Mouse (Mus musculus) cortical plate, adult 2 months (tissue): ENCODE measurements around the gene Dusp7. TPM values are rescaled to one million over a fixed set of nuclear protein-coding genes. Genes with fewer than 3 reads are reported as not detected.

Experiments used
- H3K27ac ChIP-seq: fragments of 200-500 bp; 2 replicates; pipeline ENCODE4 v1.5.1; 2012; ENCODE audit warnings: low read length, control low read depth, inconsistent platforms; ENCODE audit not compliant: insufficient read depth
- H3K4me1 ChIP-seq: fragments of 200-500 bp; 2 replicates; pipeline ENCODE4 v1.6.1; 2011; ENCODE audit warnings: low read length; ENCODE audit not compliant: control insufficient read depth, insufficient read depth
- H3K4me3 ChIP-seq: fragments of 200-500 bp; 2 replicates; pipeline ENCODE4 v1.5.1; 2011; ENCODE audit warnings: mild to moderate bottlenecking, low read length, control low read depth; ENCODE audit not compliant: insufficient read depth
- CTCF ChIP-seq: fragments of 200-500 bp; IDR thresholded peaks from 2 replicates; pipeline ENCODE4 v1.5.1; 2011; ENCODE audit warnings: mild to moderate bottlenecking, control low read depth, low read length; ENCODE audit not compliant: insufficient read depth; ENCODE audit errors: extremely low read depth
- POLR2A ChIP-seq: fragments of 200-500 bp; IDR thresholded peaks from 2 replicates; pipeline ENCODE4 v1.6.1; 2011; ENCODE audit warnings: mild to moderate bottlenecking, low read length, control low read depth; ENCODE audit not compliant: insufficient read depth; ENCODE audit errors: extremely low read depth
- polyA plus RNA-seq: library from polyadenylated mRNA; depleted of rRNA; stranded (reverse); fragments of >200 nt; gene quantifications from 2 replicates; pipeline ENCODE4 v1.2.3, GENCODE M21; 2012; rRNA removed

Dusp7 gene
- polyA plus RNA-seq, 1 experiment: 128 TPM

GRCm38 (mm10) chr9:106412210-106412609 is 43.8 kb downstream of the Dusp7 start:
- Histone ChIP-seq H3K4me1 (peaks cover 5% of the 10 kb centered on the region), H3K27ac (no peak overlapping the region), H3K4me3 (no peak overlapping the region)
- TF ChIP-seq CTCF: no peak
- TF ChIP-seq POLR2A: no peak

DNA sequence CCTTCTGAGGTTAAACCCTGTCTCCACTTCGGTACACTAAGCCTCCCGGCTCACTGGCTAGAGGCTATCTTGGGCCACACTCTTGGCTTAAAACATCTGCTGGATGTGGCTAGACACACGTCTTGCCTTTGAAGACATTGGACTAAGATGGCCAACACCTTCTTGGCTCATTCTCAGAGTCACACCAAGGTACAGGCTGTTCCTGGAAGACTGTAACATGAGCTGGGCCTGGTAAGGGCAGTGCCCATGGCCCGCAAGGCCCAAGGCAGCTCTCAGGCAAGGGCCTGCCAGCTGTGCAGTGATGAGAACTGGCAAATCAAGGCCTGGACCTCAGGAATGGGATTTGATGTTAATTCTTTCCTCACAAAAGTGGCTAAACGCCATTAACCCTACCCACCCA is 45.2 kb downstream of the Dusp7 start:
- H3K4me3 ChIP-seq: no peak overlapping the region
- H3K27ac ChIP-seq: no peak overlapping the region
- TF ChIP-seq CTCF: no peak
- no peak for TF ChIP-seq POLR2A
- peaks cover 8% of the 10 kb centered on the region for H3K4me1 ChIP-seq

- no peak overlapping the region for H3K4me3 ChIP-seq
- peaks cover 9% of the 10 kb centered on the region for H3K4me1 ChIP-seq
- no peak for TF ChIP-seq POLR2A
- TF ChIP-seq CTCF: no peak
- peak overlapping the region; percentile 47 for H3K27ac ChIP-seq
Observed at GRCm38 (mm10) chr9:106416826-106417225, 48.4 kb downstream of the Dusp7 start.

DNA sequence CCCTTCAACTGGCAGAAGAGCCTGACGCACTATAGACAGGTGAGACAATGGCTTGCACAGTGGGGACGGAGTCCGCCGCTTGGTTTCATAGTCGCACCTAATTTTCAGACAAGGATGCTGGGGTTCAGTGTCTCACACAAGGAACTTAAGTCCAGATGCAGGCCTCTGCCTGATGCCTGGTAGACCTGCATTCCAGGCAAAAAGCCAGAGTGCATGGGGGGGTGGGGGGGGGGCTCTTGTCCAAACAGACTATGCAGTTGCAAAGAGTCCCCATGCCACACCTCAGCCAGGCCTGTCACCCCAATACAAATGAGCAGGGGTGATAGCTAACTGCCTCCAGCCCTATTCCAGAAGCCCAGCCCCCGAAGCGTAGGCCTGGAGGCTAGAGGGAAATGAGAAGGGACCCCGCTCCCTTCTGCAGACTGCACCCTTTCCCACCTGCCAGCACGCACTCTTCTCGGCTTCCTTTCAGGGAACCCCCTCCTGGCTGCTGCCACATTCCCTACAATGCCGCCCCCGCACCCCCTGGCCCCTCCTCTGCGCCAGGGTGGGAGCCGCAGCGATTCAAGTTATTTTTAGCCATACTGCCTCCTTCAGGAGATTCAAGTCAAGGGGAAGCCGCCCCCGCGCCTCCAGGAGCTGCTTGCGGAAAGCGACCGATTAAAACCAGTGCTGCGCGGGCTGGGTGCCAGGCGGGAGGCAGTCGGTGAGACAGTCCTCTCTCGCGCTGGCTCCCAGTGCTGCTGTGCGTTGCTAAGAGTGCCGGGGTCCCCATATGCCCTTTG is 49.6 kb downstream of the Dusp7 start:
- TF ChIP-seq POLR2A: peak; percentile 23; the same call in 1 of the 2 replicates
- no peak for TF ChIP-seq CTCF
- Histone ChIP-seq H3K4me3 (no peak overlapping the region), H3K4me1 (peaks cover 9% of the 10 kb centered on the region), H3K27ac (0 out of 2 replicates have a peak overlapping the region, but pooled peaks have one; percentile 47)

DNA sequence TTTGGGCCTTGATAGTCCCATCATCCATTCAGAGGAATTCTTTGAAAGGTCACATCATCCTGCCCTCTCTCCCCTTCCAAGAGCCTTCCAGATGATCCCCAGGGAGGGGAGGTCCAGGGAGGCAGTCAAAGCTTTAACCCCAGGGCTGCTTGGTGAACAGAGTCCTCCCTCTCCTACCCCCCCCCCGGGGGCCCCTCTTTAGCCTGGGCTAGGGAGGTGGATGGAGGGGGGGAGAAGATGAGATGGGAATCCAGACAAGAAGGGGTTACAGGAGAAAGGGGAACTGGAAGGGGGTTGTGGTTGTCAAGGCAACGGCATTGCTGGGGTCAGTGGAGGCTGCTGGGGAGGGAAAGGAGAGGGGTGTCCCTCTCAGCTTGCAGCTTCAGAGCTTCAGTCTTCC is 52.2 kb downstream of the Dusp7 start:
- peaks cover 9% of the 10 kb centered on the region for H3K4me1 ChIP-seq
- TF ChIP-seq POLR2A (no peak), CTCF (no peak)
- no peak overlapping the region for H3K4me3 ChIP-seq
- H3K27ac ChIP-seq: no peak overlapping the region

GRCm38 (mm10) chr9:106421033-106421864 is 52.8 kb downstream of the Dusp7 start:
- no peak overlapping the region for H3K4me3 ChIP-seq
- TF ChIP-seq POLR2A: no peak
- TF ChIP-seq CTCF: no peak
- H3K4me1 ChIP-seq: peaks cover 9% of the 10 kb centered on the region
- 0 out of 2 replicates have a peak overlapping the region, but pooled peaks have one; percentile 15 for H3K27ac ChIP-seq

DNA sequence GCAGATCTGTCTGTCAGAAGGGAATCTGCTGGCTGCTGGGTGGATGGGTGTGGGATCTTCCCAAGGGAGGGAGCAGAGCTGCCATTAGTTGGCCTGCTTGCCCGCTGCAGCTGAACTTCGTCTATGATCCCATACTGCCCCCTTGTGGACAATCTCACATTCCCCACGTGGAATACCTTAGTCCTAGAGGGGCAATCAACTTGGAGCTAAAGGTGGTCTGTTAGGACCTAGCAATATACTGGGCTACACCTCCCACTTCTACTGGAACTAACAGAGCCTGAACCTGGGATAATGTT is 53.4 kb downstream of the Dusp7 start:
- Histone ChIP-seq H3K4me1 (peaks cover 9% of the 10 kb centered on the region), H3K4me3 (no peak overlapping the region), H3K27ac (no peak overlapping the region)
- TF ChIP-seq POLR2A (no peak), CTCF (peak; percentile 97)

Other genes with a start within 250 kb of the Dusp7 start
- gene Glyctk, start 210.5 kb upstream of the Dusp7 start, polyA plus RNA-seq: 3.1 TPM in 2 replicates
- gene Wdr82, start 197.7 kb upstream of the Dusp7 start, polyA plus RNA-seq: 95.4 and 103 TPM in 2 replicates
- gene Ppm1m, start 168.9 kb upstream of the Dusp7 start, polyA plus RNA-seq: 42.1 and 47.4 TPM in 2 replicates
- gene Twf2, start 165.5 kb upstream of the Dusp7 start, polyA plus RNA-seq: 97.3 and 106 TPM in 2 replicates
- gene Tlr9, start 146.0 kb upstream of the Dusp7 start, polyA plus RNA-seq: 1.2 and 1.3 TPM in 2 replicates
- 117 and 125 TPM in 2 replicates for gene Alas1, start 120.0 kb upstream of the Dusp7 start, polyA plus RNA-seq
- 32.6 and 34.8 TPM in 2 replicates for gene Poc1a, start 87.6 kb upstream of the Dusp7 start, polyA plus RNA-seq
- gene Rpl29, start 60.8 kb downstream of the Dusp7 start, polyA plus RNA-seq: 666 and 719 TPM in 2 replicates
- gene Acy1, start 69.7 kb downstream of the Dusp7 start, polyA plus RNA-seq: 10.7 and 12.1 TPM in 2 replicates
- 37.9 and 42.8 TPM in 2 replicates for gene Abhd14b, start 78.8 kb downstream of the Dusp7 start, polyA plus RNA-seq
- gene Abhd14a, start 79.0 kb downstream of the Dusp7 start, polyA plus RNA-seq: 88.0 and 94.9 TPM in 2 replicates
- gene Pcbp4, start 84.7 kb downstream of the Dusp7 start, polyA plus RNA-seq: 304 and 306 TPM in 2 replicates
- 18.7 and 19.0 TPM in 2 replicates for gene Gpr62, start 97.3 kb downstream of the Dusp7 start, polyA plus RNA-seq
- gene Rrp9, start 107.3 kb downstream of the Dusp7 start, polyA plus RNA-seq: 46.3 and 47.6 TPM in 2 replicates
- 3.7 and 4.6 TPM in 2 replicates for gene Parp3, start 108.3 kb downstream of the Dusp7 start, polyA plus RNA-seq
- not detected in 2 replicates for gene Iqcf1, start 131.3 kb downstream of the Dusp7 start, polyA plus RNA-seq
- not detected in 2 replicates for gene Iqcf5, start 145.9 kb downstream of the Dusp7 start, polyA plus RNA-seq
- gene Iqcf3, start 193.0 kb downstream of the Dusp7 start, polyA plus RNA-seq: not detected in 2 replicates
- not detected in 2 replicates for gene Iqcf4, start 202.4 kb downstream of the Dusp7 start, polyA plus RNA-seq